Mouse (Mus musculus): ENCODE results near the gene Arid5b.

Arid5b gene

DNA sequence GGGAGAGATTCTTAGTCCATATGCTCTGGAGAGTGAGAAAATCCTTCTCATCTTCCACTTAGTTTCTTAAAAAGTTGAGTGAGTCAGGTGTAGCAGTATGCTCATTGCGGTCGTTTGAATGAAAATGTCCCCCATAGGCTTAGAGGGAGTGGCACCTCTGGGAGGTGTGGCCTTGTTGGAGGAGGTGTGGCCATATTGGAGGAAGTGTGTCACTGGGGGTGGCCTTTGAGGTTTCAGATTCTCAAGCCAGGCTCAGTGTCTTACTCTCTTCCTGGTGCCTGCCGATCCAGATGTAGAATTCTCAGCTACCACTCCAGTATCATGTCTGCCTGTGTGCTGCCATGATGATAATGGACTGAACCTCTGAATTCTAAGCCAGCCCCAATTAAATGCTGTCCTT is 199.8 kb downstream of the Arid5b start:
- no peak for DNase-seq

DNA sequence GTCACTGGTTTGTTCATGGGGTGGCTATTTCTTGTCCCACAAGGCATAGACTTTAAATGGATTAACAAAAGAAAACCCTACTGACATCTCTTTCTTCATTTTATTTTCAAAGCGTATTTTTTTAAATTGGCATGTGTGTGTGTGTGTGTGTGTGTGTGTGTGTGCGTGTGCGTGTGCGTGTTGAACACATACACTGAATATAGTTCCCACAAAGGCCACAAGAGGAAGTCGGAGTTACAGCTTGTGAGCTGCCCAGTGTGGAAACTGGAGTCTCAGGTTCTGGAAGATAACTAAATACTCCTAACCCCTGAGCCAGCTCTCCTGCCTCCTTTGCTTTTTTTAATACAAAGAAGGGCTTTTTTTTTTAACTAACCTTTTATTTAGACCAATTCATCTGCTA is 203.4 kb downstream of the Arid5b start:
- no peak for DNase-seq

DNA sequence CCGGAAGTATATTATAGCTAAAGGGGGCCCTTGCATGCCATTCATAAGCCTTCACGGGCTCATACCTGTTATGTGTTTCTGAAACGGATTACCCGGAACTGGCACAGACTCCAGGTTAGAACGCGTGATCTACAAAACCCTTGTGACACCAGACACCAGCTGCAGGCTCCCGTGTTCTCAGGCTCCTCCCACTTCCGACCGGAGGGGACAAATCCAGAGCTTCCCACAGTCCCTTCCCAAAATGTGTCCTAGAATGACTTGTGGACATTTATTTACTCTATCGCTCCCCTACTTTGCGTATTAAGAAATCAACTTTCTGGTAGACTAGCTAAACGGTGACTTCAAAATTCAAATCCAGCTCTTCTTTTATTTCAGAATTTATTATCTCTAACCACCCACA is 204.2 kb downstream of the Arid5b start:
- DNase-seq: no peak

DNA sequence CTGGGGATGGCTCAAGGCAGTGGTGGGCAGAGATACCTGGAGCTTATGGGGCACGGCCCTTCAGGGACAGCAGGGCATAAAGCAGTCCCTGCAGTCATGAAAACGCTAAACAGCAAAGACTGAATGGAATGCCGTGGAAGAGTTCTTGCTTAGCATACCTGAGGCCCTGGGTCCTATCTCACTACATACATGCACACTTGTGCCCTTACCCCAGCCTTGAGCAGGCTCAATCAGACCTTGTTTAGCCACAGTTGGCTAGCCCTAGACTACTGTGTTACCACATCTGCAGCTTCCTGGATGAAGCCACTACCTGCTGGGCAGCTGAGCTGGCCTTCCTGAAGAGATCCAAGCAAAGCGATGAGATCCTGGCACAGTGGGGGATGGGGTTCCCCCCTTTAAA is 205.9 kb downstream of the Arid5b start:
- no peak for DNase-seq

DNA sequence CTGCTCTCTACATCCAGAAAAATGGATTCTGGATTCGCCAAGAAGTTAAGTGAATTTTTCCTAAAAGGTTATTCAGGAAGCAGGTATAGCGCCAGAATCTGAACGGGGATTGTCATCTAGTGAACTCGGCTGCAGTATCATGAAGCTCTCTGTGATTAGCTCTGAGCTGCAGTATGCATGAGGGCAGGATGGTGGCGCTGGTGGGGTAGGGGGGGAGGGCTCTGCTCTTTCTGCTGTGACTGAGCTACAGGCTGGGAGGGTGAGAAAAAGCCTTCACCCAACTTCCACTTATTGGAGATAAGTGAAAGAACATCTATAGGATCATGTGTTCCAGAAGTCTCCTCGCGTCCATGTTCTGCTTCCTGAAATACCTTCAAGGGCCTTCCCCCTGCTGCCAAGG is 207.5 kb downstream of the Arid5b start:
- no peak for DNase-seq

DNA sequence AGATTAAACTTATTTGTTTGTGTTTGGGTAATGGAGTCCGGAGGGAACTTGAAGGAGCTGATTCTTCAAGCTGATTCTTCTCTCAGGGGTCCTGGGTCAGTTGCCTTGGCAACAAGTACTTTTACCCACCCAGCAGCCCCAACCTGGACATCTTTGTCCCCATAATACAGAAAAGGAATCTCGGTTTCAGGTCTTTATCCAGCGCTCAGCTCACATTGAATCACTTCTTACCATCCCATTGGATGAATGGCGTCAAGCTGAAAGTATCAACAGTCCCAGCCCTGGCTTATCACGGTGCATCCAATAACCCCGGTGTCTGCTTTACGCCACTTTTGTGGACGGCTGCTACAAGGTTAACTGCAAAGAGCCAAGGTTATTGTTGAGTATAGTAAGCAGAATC is 210.1 kb downstream of the Arid5b start:
- DNase-seq: no peak

DNA sequence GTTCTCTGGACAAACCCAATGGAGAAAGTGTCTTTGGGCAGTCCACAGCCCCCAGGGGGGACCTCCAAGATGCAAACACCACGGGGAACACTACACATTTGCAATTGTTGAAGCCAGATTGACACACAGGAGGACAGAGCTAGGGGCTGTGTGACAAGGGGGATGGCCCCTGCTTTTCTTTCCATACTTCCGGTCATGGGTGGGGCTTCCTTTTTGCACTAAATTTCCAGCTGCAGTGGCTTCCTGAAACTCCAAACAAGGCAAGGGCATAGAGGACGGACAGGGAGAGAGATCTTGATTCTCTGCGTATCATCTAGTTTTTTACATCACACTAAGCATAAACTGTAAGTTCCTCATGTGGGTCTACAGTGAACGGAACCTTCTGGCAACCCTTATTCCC is 210.6 kb downstream of the Arid5b start:
- DNase-seq: no peak

DNA sequence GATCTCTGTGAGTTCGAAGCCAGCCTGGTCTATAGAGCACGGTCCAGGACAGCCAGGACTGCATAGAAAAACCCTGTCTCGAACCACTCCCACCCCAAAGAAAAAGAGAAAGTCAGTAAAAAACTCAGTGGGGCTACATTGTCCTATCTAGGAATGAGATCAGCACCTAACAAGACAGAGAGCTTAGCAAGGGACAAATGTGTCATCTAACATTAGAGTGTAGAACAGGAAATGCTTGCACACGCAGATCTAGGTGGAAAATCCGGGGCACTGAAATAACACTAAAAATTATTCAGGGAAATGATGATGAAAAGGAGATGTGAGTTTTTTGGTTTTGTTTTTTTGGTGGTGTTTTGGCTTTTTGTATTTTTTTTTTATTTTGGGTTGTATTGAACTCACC is 212.4 kb downstream of the Arid5b start:
- no peak for DNase-seq

DNA sequence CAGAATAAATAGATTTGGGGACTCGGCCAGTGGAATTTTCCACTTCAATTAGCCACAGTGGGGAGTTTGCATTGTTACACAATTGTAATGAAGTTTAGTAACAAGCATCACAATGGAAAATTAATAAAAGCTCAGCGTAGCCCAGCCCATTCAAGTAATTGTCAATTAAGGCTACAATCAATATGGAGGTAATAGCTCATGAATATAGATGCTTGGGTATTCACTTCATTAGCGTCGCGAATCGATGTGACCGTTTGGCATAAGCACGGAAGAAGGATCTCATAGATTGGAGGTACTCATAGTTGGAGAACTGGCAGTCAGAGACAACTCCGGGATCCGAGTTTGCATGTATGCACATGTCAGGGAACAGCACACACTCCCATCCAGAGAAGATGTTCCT is 214.0 kb downstream of the Arid5b start:
- no peak for DNase-seq

DNA sequence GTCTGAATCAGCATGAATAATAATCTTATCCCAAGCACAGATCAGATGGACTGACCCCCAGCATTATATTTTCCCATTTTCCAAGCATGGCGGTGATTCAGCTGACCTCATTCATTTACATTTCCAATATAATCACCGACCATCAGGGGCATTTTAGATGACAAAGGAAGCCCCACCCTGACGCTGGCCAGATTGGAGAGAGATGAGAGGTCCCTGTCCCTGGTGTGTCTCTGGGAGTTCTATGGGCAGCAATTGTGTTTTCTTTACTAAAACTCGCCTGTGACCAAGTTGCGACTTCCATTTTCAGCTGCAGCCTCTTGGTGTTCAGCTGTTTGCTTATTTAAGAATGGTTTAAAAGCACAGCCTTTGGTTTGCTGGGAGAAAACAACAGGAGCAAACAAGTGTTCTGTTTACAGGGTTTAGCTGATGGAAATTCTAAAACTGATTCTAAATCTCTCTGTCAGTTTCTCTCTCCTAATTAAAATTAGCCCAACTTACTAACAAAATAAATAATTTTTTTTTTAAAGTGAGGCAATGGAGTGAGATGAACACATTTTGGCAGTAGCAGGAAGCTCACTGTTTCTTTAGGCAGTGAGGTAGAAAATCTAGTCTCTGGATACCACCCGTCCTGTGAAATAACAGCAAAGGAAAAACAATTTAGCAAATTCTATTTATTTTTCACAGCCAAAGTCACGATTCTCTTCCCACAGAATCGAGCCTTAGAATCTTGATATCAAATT is 214.6 kb downstream of the Arid5b start:
- no peak for DNase-seq

DNA sequence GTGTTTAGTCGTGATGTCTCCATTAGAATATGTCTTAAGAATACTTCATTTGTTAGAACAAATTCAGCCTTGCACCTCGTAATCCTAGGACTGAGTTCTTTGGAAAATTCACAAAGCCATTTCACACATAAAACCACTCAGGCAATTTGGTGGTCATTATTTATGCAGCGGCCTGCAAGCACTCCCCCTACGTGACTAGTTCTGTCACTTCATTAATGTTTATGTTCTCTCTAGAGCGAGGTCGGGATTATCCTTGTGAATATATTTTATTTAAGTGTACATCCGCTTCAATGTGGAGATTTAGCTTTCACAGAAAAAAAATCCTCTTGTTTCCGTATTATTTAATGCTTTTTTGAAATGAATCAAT is 217.3 kb downstream of the Arid5b start:
- DNase-seq: no peak

DNA sequence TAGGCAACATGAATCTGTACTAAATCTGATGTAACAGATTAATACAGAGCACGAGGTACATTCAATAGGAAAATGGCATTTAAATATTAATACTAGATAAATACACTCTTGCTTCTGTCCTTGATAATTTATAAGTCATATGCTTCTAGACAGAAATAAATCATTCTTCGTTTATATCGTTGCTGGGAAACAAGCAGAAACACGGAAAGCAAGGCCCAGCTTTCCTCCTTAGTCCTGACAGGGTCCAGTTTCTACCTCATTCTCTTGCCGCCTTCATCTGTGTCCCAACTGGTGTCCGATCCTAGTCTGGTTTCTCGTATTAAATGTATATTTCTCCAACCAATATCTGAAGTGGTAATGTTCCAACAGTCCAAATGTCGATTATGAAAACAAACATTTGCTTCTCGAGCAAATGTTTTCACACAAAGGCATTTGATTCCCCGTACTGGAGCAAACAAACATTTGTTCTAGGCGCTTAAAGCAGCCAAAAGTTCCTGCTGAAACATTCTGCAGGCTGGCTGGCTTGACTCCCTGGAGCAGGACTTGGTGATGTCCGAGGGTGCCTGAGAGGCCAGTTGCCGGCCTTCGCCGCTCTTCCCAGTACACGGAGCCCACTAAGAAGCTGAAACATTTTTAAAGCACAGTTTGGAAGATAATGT is 217.8 kb downstream of the Arid5b start:
- DNase-seq: no peak

DNA sequence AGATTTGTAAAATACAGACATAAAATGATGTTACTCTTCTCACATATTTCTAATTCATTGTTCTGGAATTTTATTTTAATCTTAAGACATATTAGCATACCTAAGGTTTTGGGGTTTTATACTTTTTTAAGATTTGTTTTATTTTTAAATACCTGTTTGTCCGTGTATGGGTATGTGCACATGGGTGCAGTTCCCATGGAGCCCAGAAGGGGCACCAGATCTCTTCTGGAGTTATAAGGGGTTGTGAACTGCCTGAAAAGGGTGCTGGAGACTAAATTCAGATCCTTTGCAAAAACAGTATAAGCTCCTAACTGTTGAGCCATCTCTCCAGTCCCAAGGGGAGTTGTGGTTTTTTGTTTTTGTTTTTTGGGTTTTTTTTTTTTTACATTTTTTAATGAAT is 220.2 kb downstream of the Arid5b start:
- DNase-seq: peak; percentile 18 to 26

DNA sequence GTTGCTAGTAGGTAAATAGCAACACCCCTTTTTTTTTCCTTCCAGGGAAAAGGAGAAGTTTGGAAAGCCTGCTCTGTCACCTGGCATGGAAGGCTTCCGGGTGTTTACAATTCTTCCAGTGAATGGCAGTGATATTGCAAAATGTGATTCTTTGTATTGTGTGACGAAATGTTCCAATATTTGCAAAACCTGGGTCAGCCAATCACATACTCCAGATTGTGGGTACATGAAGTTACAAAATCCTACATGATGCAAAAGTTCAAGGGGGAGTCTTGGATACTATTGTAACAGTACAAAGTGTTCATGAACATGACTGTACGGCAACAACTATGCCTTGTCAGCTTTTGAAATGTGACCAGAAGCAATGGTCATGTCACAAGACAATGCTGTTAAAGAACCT is 220.7 kb downstream of the Arid5b start:
- DNase-seq: no peak

DNA sequence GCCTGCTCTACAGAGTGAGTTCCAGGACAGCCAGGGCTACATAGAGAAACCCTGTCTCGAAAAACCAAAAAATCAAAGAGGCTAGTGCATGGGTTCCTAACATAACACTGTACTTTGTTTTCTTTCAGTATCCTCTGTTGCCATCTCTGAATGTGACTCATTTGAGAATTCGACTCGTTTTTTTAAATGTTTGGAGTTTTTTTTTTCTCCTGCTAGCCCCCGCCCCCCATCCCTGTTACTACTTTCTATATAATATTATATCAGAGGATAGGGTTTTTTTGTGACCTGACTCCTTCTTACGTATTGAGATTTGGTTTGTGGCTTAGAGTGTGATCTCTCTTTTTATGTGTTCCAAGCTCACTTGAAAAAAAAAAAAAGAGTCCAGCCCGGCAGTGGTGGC is 223.8 kb downstream of the Arid5b start:
- no peak for DNase-seq

DNA sequence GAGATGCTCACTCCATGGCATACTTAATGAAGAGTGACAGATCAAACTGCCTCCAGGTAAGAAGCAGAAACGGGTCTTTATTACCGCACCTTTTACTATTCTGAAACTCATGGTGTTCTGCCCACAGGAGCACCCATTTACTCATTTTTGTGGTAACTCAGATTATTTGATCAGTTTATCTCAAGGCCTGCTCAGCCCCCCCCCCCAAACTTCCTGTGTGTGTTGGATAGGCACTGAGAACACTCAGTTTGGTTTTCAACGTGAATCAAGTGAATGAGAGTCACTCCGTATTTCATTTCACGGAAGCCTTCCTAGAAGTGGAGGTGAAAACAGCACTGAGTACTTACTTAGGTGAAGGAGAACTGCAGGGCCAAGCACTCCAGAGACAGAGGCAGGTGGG is 224.4 kb downstream of the Arid5b start:
- DNase-seq: no peak

DNA sequence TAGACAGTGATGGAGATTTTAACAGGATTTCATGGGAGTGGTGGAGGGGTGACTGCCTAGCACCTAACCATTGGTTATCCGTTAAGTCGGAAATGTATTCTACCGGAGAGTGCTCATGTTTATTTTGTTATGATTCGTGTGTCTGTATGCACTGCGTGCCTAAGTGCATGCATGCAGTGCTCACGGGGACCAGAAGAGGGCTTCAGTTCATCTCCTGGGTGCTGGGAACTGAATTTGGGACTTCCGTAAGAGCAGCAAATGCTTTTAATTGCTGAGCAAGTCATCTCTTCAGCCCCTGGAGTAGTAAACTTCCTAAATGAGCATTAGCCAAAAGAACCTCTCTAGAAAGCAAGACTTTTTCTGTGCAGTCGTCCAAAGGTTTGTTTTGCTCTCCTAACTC is 226.2 kb downstream of the Arid5b start:
- DNase-seq: no peak

DNA sequence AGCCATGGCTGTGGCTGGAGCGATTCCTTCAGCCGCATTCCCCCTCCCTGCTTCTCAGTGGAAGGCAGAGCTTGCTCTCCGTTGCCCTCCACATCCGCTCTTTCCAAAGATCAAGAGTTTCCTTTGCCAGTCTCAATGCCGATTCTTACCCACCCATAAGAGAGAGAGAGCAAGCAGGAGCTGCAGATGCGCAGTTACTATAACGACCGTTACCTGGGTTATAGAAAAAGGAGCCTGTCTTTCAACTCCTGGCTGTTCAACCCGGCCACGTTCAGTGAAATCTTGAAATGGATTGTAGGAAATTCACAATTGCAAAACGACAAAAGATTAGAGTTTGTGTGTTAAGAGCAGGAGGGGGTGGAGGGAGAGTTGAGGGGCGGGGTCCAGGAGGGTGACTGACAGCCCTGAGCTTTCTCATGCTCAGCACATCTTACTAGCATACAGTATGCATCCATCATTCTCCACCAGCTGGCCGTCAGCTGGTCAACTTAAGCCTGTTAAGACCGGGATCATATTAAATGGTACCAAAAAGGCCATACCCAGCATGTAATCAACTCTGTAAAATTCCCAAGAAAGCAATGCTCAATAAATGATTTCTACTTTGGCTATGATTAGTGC is 227.1 kb downstream of the Arid5b start:
- DNase-seq: no peak

DNA sequence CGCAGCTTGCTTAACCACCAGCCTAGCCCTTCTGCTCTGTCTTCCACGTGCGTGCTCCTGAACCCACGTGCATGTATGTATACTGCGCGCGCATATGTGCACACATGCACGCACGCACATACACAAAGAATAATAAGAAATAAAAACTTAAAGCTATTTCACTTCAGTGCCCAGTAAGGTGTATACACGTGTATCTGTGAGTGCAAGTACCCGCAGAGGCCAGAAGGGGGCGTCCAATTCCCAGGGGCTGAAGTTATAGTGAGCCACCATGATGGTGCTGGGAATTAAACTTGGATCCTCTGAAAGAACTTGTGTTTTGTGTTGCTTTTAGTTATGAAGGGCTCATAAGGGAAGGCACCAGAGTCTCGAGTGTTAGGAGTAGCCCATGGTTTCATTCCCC is 227.7 kb downstream of the Arid5b start:
- DNase-seq: no peak

DNA sequence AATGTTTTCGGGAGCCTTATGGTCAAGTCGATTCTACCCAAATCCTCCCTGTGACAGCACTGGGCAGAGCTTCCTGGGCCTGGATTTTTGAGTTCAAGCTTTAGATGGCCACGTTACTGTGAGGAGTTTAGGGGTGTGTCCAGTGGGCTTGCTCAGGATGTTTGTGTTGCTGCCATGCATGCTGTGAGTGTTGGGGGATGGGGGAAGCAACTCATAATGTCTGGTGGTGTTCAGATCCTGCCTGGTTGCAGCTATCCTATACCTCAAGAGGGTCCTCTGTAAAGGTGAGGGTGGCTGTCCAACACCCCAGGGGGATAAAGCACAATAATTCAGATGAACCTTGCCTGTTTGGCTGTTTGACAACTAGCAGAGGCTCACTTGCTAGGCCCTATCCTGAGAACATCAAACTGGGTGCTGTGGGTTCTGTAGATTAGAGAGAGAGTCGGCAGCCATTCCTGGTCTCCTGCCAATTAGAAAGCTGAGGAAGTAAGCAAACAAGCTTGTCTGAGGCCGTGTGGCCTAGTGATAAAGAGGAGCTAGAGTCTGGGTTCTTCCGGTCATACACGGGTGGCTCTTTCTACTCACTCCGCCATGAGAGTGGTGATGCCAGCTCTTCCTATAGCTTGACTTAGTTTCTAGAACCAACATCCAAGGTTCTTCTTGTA is 229.8 kb downstream of the Arid5b start:
- no peak for DNase-seq

DNA sequence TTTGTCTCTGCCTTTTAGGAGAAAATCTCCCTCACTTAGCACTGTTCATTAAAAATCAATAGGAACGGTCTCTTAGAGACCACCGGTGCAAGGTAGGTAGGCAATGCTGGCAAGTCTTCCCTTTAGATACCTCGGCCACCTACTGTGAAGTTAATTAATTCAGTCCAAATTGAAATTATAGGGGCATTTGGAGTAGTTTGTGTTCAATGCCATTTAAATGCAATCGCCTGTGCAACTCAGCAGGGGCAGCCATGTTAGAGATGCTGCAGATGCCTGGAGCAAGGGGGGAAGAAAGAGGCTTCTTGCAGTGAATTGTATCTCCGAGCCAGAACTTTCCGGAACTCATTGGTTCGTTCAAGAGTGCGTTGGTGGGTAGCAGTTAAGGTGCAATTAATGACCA is 233.7 kb downstream of the Arid5b start:
- no peak for DNase-seq

DNA sequence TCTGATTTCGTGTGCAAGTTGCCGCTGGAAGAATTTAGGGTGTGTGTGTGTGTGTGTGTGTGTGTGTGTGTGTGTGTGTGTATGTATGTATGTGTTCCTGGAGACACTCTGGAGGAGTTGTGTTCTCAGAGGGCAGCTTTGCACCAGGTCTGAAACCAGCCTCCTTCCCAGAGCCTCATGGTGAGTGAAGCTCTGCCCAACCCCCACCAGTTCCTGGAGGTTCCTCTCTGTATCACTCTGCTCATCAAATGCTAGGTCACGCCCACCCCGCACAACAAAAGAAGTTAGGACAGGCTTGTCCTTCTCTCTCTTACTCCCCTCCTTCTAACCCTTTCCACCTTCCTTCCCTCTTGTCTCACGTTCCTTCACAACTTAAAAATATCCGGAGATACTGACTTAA is 234.6 kb downstream of the Arid5b start:
- DNase-seq: no peak

All from B cell, adult 2 months (primary cell).